Mouse (Mus musculus) ES-E14 (cell line): Measurements from ENCODE around the gene Fam120b.

Source experiments
- HCFC1 ChIP-seq: IDR thresholded peaks from 2 replicates; pipeline ENCODE4 v1.6.1; 2012; ENCODE audit warnings: low read length, inconsistent platforms, borderline replicate concordance; ENCODE audit not compliant: insufficient read depth
- ZC3H11A ChIP-seq: IDR thresholded peaks from 2 replicates; pipeline ENCODE4 v1.6.1; 2012; ENCODE audit warnings: low read depth, mild to moderate bottlenecking, inconsistent platforms, low read length, borderline replicate concordance
- ZNF384 ChIP-seq: IDR thresholded peaks from 2 replicates; pipeline ENCODE4 v1.6.1; 2012; ENCODE audit warnings: low read depth, low read length, inconsistent platforms

GRCm38 (mm10) chr17:15423080-15423765 lies 27.2 kb downstream of the Fam120b start:
- TF ChIP-seq ZC3H11A: no peak
- TF ChIP-seq ZNF384: no peak
- TF ChIP-seq HCFC1: no peak
